Mouse (Mus musculus) neural tube, embryonic 14.5 days (tissue): ENCODE measurements around the gene Iffo1. TPM values are rescaled to one million over a fixed set of nuclear protein-coding genes. Genes with fewer than 3 reads are reported as not detected.
A peak's percentile ranks its signal among the peaks of the same experiment; 100 is the strongest.

Experiments used
- ATAC-seq: fragments of 200-750 bp; cut with Nextera tagmentation; 2 replicates; pipeline ENCODE4 v1.8.0; 2017; ENCODE audit warnings: low read depth, mild to moderate bottlenecking, moderate TSS enrichment, moderate library complexity
- H3K27ac ChIP-seq: fragments of 300-500 bp; sonication (generic); 2 replicates; pipeline ENCODE4 v1.5.1; 2014; ENCODE audit warnings: low read depth, mild to moderate bottlenecking, control low read depth, low read length, moderate library complexity, mixed read lengths
- H3K27me3 ChIP-seq: fragments of 300-500 bp; sonication (generic); 2 replicates; pipeline ENCODE4 v1.6.1; 2014; ENCODE audit warnings: low read length; ENCODE audit not compliant: control insufficient read depth, insufficient read depth
- H3K36me3 ChIP-seq: fragments of 300-500 bp; sonication (generic); 2 replicates; pipeline ENCODE4 v1.6.1; 2014; ENCODE audit warnings: low read length, mixed read lengths; ENCODE audit not compliant: control insufficient read depth, insufficient read depth
- H3K4me1 ChIP-seq: fragments of 300-500 bp; sonication (generic); 2 replicates; pipeline ENCODE4 v1.6.1; 2014; ENCODE audit warnings: low read length; ENCODE audit not compliant: control insufficient read depth, insufficient read depth
- H3K4me2 ChIP-seq: fragments of 300-500 bp; sonication (generic); 2 replicates; pipeline ENCODE4 v1.6.1; 2014; ENCODE audit warnings: mild to moderate bottlenecking, low read depth, low read length, control low read depth
- H3K4me3 ChIP-seq: fragments of 300-500 bp; sonication (generic); 2 replicates; pipeline ENCODE4 v1.5.1; 2014; ENCODE audit warnings: low read depth, low read length, control low read depth, mixed read lengths
- H3K9ac ChIP-seq: fragments of 300-500 bp; sonication (generic); replicated peaks from 2 replicates; pipeline ENCODE4 v1.6.1; 2014; ENCODE audit warnings: low read depth, mild to moderate bottlenecking, control low read depth, low read length, mixed read lengths
- H3K9me3 ChIP-seq: fragments of 300-500 bp; sonication (generic); 2 replicates; pipeline ENCODE4 v1.6.1; 2016; ENCODE audit warnings: low read length; ENCODE audit not compliant: control insufficient read depth
- WGBS: fragments of 180-500 bp; shearing (Covaris S2); extraction: QIAGEN DNeasy Blood & Tissue Kit; methylation state at CpG from one replicate; pipeline ENCODE4 v1.1.7; 2014; 5-methylcytosine and 5-hydroxymethylcytosine counted together
- polyA plus RNA-seq: library from polyadenylated mRNA; unstranded; fragments of >200 nt; fragmentation: Nextera tagmentation; extraction: Ambion mirVana; gene quantifications from 2 replicates; pipeline ENCODE4 v1.2.1, GENCODE M21; 2014

The Iffo1 gene
- polyA plus RNA-seq, 1 experiment from 2014 or later = 18.3 TPM

DNA sequence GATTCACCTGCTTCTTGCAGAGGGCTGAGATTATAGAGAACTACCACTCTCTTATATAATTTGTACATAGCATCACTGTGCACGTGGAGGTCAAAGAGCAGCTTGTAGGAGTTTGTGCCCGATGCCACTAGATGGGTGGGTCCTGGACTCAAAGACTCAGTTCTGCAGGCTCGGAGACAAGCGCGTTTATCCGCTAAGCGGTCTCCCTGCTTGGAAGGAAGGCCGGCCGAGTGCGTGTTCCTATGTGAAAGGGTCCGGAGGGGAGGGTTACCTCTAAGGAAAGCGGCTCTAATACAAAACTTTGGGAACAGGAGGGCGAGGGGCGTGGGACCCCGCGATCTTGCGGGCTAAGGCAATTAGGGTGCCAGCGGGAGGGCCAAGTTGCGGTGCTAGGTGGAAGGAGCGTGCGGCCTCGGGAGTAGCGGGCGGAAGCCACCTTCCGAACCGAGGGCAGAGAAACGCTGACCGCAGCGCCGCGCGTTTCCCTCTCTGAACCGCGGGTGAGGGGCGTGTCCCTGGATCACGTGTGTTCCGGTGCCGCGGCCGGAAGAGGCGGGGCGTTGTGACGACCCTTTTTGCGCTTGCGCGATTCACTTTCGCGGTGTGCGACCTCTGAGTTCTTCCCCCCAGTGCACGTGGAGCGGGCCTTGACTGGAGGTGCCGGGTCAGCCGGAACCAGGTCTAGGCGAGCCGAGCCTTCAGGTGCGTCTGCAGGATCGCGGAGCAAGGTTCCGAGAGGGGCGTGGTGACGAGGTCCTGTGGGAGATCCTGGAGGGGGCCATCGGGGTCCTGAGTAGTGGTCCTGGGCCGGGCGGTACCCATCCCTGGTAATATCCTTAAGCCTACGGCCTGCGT, 13.5 kb upstream of the Iffo1 start, which contains the start of gene Nop2:
Nop2 (plus strand) TSS at position 608 of the 855 bp plus-strand sequence.
- H3K4me2 ChIP-seq = peak within 1 kb of the TSS; percentile 77
- peak within 1 kb of the TSS; percentile 60 for H3K9ac ChIP-seq
- WGBS = under 1% methylated on average over 56 of the region's 66 CpGs
- H3K27ac ChIP-seq = peak within 1 kb of the TSS; percentile 62
- H3K36me3 ChIP-seq = peaks cover 56% of the 10 kb centered on the region
- H3K27me3 ChIP-seq = no peaks in the 10 kb centered on the region
- peaks cover 5% of the 10 kb centered on the region; the same call in 1 of the 2 replicates for H3K4me1 ChIP-seq
- peak; percentile 95 for ATAC-seq
- H3K4me3 ChIP-seq = peak within 1 kb of the TSS; percentile 78
- no peaks in the 10 kb centered on the region for H3K9me3 ChIP-seq

- Histone ChIP-seq H3K4me3 (peak overlapping the region; percentile 78), H3K4me2 (peak overlapping the region; percentile 77), H3K27me3 (no peaks in the 10 kb centered on the region), H3K9me3 (no peaks in the 10 kb centered on the region), H3K36me3 (peaks cover 60% of the 10 kb centered on the region), H3K4me1 (peaks cover 5% of the 10 kb centered on the region; the same call in 1 of the 2 replicates), H3K27ac (no peak overlapping the region), H3K9ac (peak overlapping the region; percentile 60)
- ATAC-seq = no peak
- 8% methylated on average over 11 of the region's 11 CpGs for WGBS
These were observed 12.6 kb upstream of the Iffo1 start for GRCm38 (mm10) chr6:125132470-125132869.

DNA sequence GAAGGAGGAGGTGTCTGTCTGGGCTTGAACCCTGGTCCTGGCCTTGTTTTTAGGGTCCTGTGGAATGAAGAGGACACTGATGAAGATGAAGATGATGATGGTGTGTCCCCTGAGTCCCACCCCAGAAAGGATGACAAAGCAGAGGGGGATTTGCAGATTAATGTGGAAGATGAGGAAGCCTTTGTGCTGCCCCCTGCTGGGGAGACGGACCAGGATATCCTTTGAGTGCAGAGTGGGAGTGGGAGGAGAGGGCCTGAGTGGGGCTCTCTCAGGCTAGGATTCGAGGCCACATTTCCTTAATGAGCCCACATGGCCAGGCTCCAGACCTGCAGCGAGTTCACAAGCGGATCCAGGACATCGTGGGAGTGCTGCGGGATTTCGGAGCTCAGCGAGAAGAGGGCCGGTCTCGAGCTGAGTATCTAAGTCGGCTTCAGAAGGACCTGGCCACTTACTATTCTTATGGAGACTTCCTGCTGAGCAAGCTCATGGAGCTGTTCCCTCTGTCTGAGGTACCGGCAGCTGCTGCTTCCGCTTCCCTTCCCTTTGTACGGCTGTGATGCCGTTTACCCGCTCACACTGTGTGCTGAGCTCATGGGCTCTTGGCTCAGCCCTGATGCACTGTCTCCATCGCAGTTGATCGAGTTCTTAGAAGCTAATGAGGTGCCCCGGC, 7.9 kb upstream of the Iffo1 start:
- Histone ChIP-seq H3K4me1 (peaks cover 5% of the 10 kb centered on the region; the same call in 1 of the 2 replicates), H3K27me3 (no peaks in the 10 kb centered on the region), H3K36me3 (peaks cover 66% of the 10 kb centered on the region), H3K9me3 (no peaks in the 10 kb centered on the region), H3K9ac (no peak overlapping the region), H3K4me2 (no peak overlapping the region), H3K4me3 (no peak overlapping the region), H3K27ac (no peak overlapping the region)
- WGBS = 85% methylated on average over 19 of the region's 19 CpGs
- ATAC-seq = no peak

DNA sequence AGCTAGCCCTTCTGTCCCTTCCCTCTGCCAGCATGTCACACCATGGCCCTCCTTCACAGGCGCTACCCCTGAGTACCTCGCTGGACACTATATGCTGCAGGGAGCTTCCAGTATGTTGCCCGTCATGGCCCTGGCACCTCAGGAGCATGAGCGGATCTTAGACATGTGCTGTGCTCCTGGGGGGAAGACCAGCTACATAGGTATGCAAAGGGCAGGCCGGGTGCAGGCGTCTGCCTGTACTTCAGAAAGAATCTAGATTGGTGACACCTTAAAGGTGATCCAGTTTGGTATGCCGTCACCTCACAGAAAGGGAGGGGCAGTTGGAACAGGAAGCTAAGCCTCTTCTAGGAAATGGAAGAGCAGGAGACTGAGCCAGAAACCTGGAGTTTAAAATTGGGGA, 5.3 kb upstream of the Iffo1 start:
- no peaks in the 10 kb centered on the region for H3K9me3 ChIP-seq
- H3K9ac ChIP-seq = no peak overlapping the region
- no peak for ATAC-seq
- no peak overlapping the region for H3K4me2 ChIP-seq
- peaks cover 63% of the 10 kb centered on the region for H3K36me3 ChIP-seq
- H3K27ac ChIP-seq = no peak overlapping the region
- WGBS = 97% methylated on average over 7 of the region's 7 CpGs
- H3K4me1 ChIP-seq = no peaks in the 10 kb centered on the region; the same call in 1 of the 2 replicates
- H3K4me3 ChIP-seq = no peak overlapping the region
- no peaks in the 10 kb centered on the region for H3K27me3 ChIP-seq

DNA sequence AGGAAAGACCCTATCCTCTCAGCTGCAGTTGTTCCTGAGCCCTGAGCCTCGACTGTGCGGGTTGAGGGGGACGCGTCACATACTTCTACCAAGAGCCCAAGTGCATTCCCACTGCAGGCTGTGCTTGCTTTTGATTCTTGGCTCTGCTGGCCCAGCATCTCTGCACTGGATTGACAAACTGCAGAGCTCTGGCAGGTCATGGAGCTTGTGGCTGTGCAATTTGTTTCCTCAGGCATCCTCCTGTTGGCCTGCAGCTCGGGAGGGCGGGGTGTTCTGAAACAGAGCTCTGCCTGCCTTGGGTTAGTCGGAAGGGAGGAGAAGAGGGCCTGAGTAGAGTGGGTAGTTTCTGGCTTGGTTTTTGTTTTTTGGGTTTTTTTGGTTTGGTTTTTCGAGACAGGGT, 2.6 kb upstream of the Iffo1 start:
- Histone ChIP-seq H3K9ac (no peak overlapping the region), H3K4me2 (no peak overlapping the region), H3K36me3 (peaks cover 40% of the 10 kb centered on the region), H3K27me3 (no peaks in the 10 kb centered on the region), H3K4me3 (no peak overlapping the region), H3K4me1 (peaks cover 16% of the 10 kb centered on the region), H3K27ac (no peak overlapping the region), H3K9me3 (no peaks in the 10 kb centered on the region)
- no peak for ATAC-seq
- 92% methylated on average over 8 of the region's 8 CpGs for WGBS

DNA sequence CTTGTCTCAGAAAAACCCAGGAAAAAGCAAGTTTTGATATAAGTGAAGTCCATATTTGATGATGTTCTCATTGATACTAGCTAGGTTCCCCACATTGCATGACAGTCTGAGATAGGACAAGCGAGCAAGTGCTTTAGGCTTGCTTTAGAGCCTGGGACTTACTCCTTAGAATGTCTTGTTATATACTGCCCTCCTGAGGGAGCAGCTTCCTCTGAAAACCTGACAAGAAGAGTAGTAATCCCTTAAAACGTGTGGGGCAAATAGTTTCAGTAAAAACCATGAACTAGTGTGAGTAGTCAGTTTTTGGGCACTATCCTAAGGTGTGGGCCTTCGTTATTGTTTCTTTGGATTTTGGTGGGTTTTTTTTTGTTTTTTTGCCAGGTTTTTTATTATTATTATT, 1.9 kb upstream of the Iffo1 start:
- no peaks in the 10 kb centered on the region for H3K27me3 ChIP-seq
- no peak for ATAC-seq
- no peak overlapping the region for H3K27ac ChIP-seq
- 80% methylated on average over 3 of the region's 3 CpGs for WGBS
- no peak overlapping the region for H3K4me3 ChIP-seq
- peaks cover 36% of the 10 kb centered on the region for H3K36me3 ChIP-seq
- H3K9ac ChIP-seq = no peak overlapping the region
- H3K4me2 ChIP-seq = no peak overlapping the region
- H3K4me1 ChIP-seq = peaks cover 19% of the 10 kb centered on the region
- no peaks in the 10 kb centered on the region for H3K9me3 ChIP-seq

DNA sequence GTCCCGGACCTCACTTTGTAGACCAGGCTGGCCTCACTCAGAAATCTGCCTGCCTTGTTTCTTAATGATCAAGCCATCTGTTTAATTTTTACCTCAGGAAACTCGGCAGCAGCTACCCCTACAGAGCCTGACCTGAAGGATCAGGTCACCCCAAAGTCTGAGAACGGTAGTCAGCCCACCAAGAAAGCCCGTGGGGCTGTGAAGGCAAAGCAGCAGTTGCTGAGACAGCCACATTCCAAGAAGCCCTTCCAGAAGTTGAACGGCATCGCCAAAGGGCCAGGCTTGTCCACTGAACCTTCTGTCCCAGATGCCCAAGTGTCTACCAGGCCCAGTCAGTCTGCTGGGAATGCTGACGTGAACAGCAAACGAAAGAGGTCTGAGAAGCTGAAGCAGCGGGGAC, 1.1 kb upstream of the Iffo1 start:
- Histone ChIP-seq H3K27ac (no peak overlapping the region), H3K36me3 (peaks cover 34% of the 10 kb centered on the region), H3K4me3 (no peak overlapping the region), H3K9ac (no peak overlapping the region), H3K27me3 (no peaks in the 10 kb centered on the region), H3K9me3 (no peaks in the 10 kb centered on the region), H3K4me1 (peaks cover 25% of the 10 kb centered on the region), H3K4me2 (no peak overlapping the region)
- ATAC-seq = no peak
- 88% methylated on average over 9 of the region's 9 CpGs for WGBS

DNA sequence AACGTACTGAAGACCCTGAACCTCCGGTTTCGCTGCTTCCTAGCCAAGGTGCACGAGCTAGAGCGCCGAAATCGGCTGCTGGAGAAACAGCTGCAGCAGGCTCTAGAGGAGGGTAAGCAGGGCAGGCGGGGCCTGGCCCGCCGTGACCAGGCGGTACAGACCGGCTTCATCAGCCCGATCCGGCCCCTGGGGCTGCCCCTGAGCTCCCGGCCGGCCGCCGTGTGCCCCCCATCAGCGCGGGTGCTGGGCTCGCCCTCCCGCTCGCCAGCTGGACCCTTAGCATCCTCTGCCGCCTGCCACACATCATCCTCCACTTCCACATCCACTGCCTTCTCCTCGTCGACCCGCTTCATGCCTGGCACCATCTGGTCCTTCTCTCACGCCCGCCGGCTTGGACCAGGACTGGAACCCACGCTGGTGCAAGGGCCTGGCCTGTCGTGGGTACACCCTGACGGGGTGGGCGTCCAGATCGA, 474 bp downstream of the Iffo1 start:
- peak overlapping the region; percentile 92 for H3K9ac ChIP-seq
- H3K9me3 ChIP-seq = no peaks in the 10 kb centered on the region
- no peaks in the 10 kb centered on the region for H3K27me3 ChIP-seq
- WGBS = under 1% methylated on average over 35 of the region's 35 CpGs
- peak; percentile 71 for ATAC-seq
- peak overlapping the region; percentile 81 for H3K4me3 ChIP-seq
- H3K36me3 ChIP-seq = peaks cover 21% of the 10 kb centered on the region
- H3K27ac ChIP-seq = peak overlapping the region; percentile 88
- peaks cover 27% of the 10 kb centered on the region for H3K4me1 ChIP-seq
- peak overlapping the region; percentile 98 for H3K4me2 ChIP-seq

GRCm38 (mm10) chr6:125146148-125146547, 1.1 kb downstream of the Iffo1 start:
- peaks cover 15% of the 10 kb centered on the region for H3K36me3 ChIP-seq
- no peak for ATAC-seq
- H3K4me2 ChIP-seq = peak overlapping the region; percentile 98
- H3K27me3 ChIP-seq = no peaks in the 10 kb centered on the region
- H3K27ac ChIP-seq = peak overlapping the region; percentile 88; the same call in 1 of the 2 replicates
- peak overlapping the region; percentile 81 for H3K4me3 ChIP-seq
- peaks cover 27% of the 10 kb centered on the region for H3K4me1 ChIP-seq
- H3K9ac ChIP-seq = peak overlapping the region; percentile 92
- WGBS = 40% methylated on average over 7 of the region's 7 CpGs
- no peaks in the 10 kb centered on the region for H3K9me3 ChIP-seq
